Mouse (Mus musculus): ENCODE results near the gene Hoxb4.

Hoxb4 gene

GRCm38 (mm10) chr11:96298895-96299667 is 19.0 kb upstream of the Hoxb4 start:
- no peak for DNase-seq (ENCODE audit: low read depth in 1 of 2, low spot score in 2 of 2)

- DNase-seq (ENCODE audit: low read depth in 1 of 2, low spot score in 2 of 2), result no peak
Measured at GRCm38 (mm10) chr11:96299781-96300180, 18.3 kb upstream of the Hoxb4 start.

- no peak for DNase-seq (ENCODE audit: low read depth in 1 of 2, low spot score in 2 of 2)
Measured at GRCm38 (mm10) chr11:96300354-96301063, 17.6 kb upstream of the Hoxb4 start.

GRCm38 (mm10) chr11:96301064-96301431 is 17.0 kb upstream of the Hoxb4 start:
- DNase-seq (ENCODE audit: low read depth in 1 of 2, low spot score in 2 of 2), result no peak

- no peak for DNase-seq (ENCODE audit: low read depth in 1 of 2, low spot score in 2 of 2)
Measured at GRCm38 (mm10) chr11:96301837-96302236, 16.2 kb upstream of the Hoxb4 start.

- no peak for DNase-seq (ENCODE audit: low read depth in 1 of 2, low spot score in 2 of 2)
Measured at GRCm38 (mm10) chr11:96302381-96303150, 15.5 kb upstream of the Hoxb4 start.

- DNase-seq (ENCODE audit: low read depth in 1 of 2, low spot score in 2 of 2), result peak in 1 of 2 experiments; percentile 55
Measured at GRCm38 (mm10) chr11:96303151-96304099, 14.6 kb upstream of the Hoxb4 start, which contains the start of gene Hoxb5. TSS of gene Hoxb5 (plus strand) at chr11:96303336.

- DNase-seq (ENCODE audit: low read depth in 1 of 2, low spot score in 2 of 2), result no peak
Measured at GRCm38 (mm10) chr11:96304381-96305195, 13.5 kb upstream of the Hoxb4 start.

GRCm38 (mm10) chr11:96305505-96306182 is 12.4 kb upstream of the Hoxb4 start:
- DNase-seq (ENCODE audit: low read depth in 1 of 2, low spot score in 2 of 2), result no peak

GRCm38 (mm10) chr11:96306183-96306907 is 11.7 kb upstream of the Hoxb4 start:
- no peak for DNase-seq (ENCODE audit: low read depth in 1 of 2, low spot score in 2 of 2)

GRCm38 (mm10) chr11:96306908-96307269 is 11.2 kb upstream of the Hoxb4 start:
- DNase-seq (ENCODE audit: low read depth in 1 of 2, low spot score in 2 of 2), result no peak

- no peak for DNase-seq (ENCODE audit: low read depth in 1 of 2, low spot score in 2 of 2)
Measured at GRCm38 (mm10) chr11:96308763-96309162, 9.3 kb upstream of the Hoxb4 start.

- DNase-seq (ENCODE audit: low read depth in 1 of 2, low spot score in 2 of 2), result no peak
Measured at GRCm38 (mm10) chr11:96309288-96309687, 8.8 kb upstream of the Hoxb4 start.

- no peak for DNase-seq (ENCODE audit: low read depth in 1 of 2, low spot score in 2 of 2)
Measured at GRCm38 (mm10) chr11:96310183-96310938, 7.7 kb upstream of the Hoxb4 start.

- no peak for DNase-seq (ENCODE audit: low read depth in 1 of 2, low spot score in 2 of 2)
Measured at GRCm38 (mm10) chr11:96311097-96311496, 7.0 kb upstream of the Hoxb4 start.

GRCm38 (mm10) chr11:96311520-96312417 is 6.3 kb upstream of the Hoxb4 start:
- peak in 1 of 2 experiments; percentile 51 for DNase-seq (ENCODE audit: low read depth in 1 of 2, low spot score in 2 of 2)

- no peak for DNase-seq (ENCODE audit: low read depth in 1 of 2, low spot score in 2 of 2)
Measured at GRCm38 (mm10) chr11:96313134-96313533, 4.9 kb upstream of the Hoxb4 start.
